ENCODE assay signal across 1 mouse cellular context in genomic region chr4:45106409-45106808, GRCm38 (mm10).
TF ChIP-seq lines count a peak whose summit lies in the region.

No protein-coding gene starts in this region.

TF ChIP-seq in MEL, 35 proteins besides CTCF, POLR2A, EP300 and RAD21 (continued from another document):
- TF ChIP-seq E2F4 (IDR thresholded peaks at IDR 0.05; ENCODE audit: borderline replicate concordance, low read depth, low read length) (no peak), GABPA (IDR thresholded peaks at IDR 0.05; ENCODE audit: low read depth, low read length) (no peak), CHD2 (IDR thresholded peaks at IDR 0.05; ENCODE audit: low read length) (no peak), TAL1 (IDR thresholded peaks at IDR 0.05; ENCODE audit: low read length) (no peak), ZKSCAN1 (IDR thresholded peaks at IDR 0.05; ENCODE audit: low read depth, low read length) (no peak), SMC3 (IDR thresholded peaks at IDR 0.05; ENCODE audit: low read depth, low read length) (peak; percentile 17; the same call in 1 of the 2 replicates), POLR2AphosphoS5 (IDR thresholded peaks at IDR 0.05; ENCODE audit: borderline replicate concordance, low read depth, low read length) (no peak), ZMIZ1 (IDR thresholded peaks at IDR 0.05; ENCODE audit: low read depth, low read length) (no peak)
